Mouse (Mus musculus): ENCODE data around the gene Tmem82.

DNA sequence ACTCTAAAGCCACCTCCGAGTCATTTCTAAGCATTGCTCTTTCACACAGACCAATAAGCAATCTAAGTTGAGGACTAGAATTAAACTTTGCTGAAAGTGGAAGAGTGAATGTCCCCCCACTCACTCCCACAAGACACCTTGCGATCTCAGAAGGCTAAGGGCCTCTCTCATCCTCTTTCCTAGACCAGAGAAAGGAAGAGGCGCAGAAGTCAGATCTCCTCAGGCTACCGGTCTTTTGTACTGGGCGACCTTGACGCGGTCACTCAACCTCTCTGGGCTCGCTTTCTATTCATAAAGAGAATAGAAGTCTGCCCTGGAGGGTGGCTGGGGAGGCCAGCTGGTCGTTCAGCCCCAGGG is 19.6 kb downstream of the Tmem82 start:
- TF ChIP-seq CTCF (IDR thresholded peaks at IDR 0.05; ENCODE audit: low read depth, low read length) (no peak), POLR2A (IDR thresholded peaks at IDR 0.05; ENCODE audit: borderline replicate concordance, low read depth, low read length) (no peak)

Measured in bone marrow macrophage, adult 2 months (primary cell).